Mouse (Mus musculus) limb, embryonic 11.5 days (tissue): ENCODE results near the gene Ctsk. TPM values are rescaled to one million over a fixed set of nuclear protein-coding genes. Genes with fewer than 3 reads are reported as not detected.
A peak's percentile ranks its signal among the peaks of the same experiment; 100 is the strongest.

Experiments
- ATAC-seq: fragments of 200-750 bp; cut with Nextera tagmentation; 2 replicates; pipeline ENCODE4 v1.8.0; 2017; ENCODE audit warnings: low read depth; ENCODE audit not compliant: insufficient number of reproducible peaks, low FRiP score, low TSS enrichment
- DNase-seq: peaks from one replicate; pipeline ENCODE4 v3.0.0-alpha.2; 2015; ENCODE audit warnings: low spot score
- H3K27ac ChIP-seq: fragments of 300-500 bp; sonication (generic); replicated peaks from 2 replicates; pipeline ENCODE4 v1.5.1; 2014; ENCODE audit warnings: low read depth, mild to moderate bottlenecking, low read length
- H3K27me3 ChIP-seq: fragments of 300-500 bp; sonication (generic); 2 replicates; pipeline ENCODE4 v1.6.1; 2014; ENCODE audit warnings: mild to moderate bottlenecking, low read length, mixed read lengths; ENCODE audit not compliant: control insufficient read depth, insufficient read depth
- H3K36me3 ChIP-seq: fragments of 300-500 bp; sonication (generic); 2 replicates; pipeline ENCODE4 v1.6.1; 2014; ENCODE audit warnings: mild to moderate bottlenecking, low read length, moderate library complexity, mixed read lengths; ENCODE audit not compliant: control insufficient read depth, insufficient read depth
- H3K4me1 ChIP-seq: fragments of 300-500 bp; sonication (generic); 2 replicates; pipeline ENCODE4 v1.6.1; 2014; ENCODE audit warnings: low read length, mixed read lengths; ENCODE audit not compliant: control insufficient read depth, insufficient read depth
- H3K4me2 ChIP-seq: fragments of 300-500 bp; sonication (generic); 2 replicates; pipeline ENCODE4 v1.6.1; 2014; ENCODE audit warnings: low read depth, mild to moderate bottlenecking, moderate library complexity; ENCODE audit not compliant: severe bottlenecking
- H3K4me3 ChIP-seq: fragments of 300-500 bp; sonication (generic); 2 replicates; pipeline ENCODE4 v1.5.1; 2014; ENCODE audit warnings: low read depth, low read length
- H3K9ac ChIP-seq: fragments of 300-500 bp; sonication (generic); 2 replicates; pipeline ENCODE4 v1.6.1; 2014; ENCODE audit warnings: mild to moderate bottlenecking, low read length
- H3K9me3 ChIP-seq: fragments of 300-500 bp; sonication (generic); 2 replicates; pipeline ENCODE4 v1.6.1; 2016; ENCODE audit warnings: low read length; ENCODE audit not compliant: control insufficient read depth
- WGBS: fragments of 180-500 bp; shearing (Covaris S2); extraction: QIAGEN DNeasy Blood & Tissue Kit; methylation state at CpG from one replicate; pipeline ENCODE4 v1.1.7; 2014; 5-methylcytosine and 5-hydroxymethylcytosine counted together
- polyA plus RNA-seq: library from polyadenylated mRNA; unstranded; fragments of >200 nt; fragmentation: Nextera tagmentation; extraction: Ambion mirVana; gene quantifications from 2 replicates; pipeline ENCODE4 v1.2.1, GENCODE M21; 2014

The Ctsk gene
- polyA plus RNA-seq, 1 experiment from 2014 or later, result 4.2 TPM

- Histone ChIP-seq H3K4me1 (no peaks in the 10 kb centered on the region), H3K9me3 (no peaks in the 10 kb centered on the region), H3K36me3 (peaks cover 14% of the 10 kb centered on the region), H3K27me3 (no peaks in the 10 kb centered on the region), H3K9ac (no peak overlapping the region), H3K27ac (no peak overlapping the region), H3K4me3 (no peak overlapping the region), H3K4me2 (no peak overlapping the region)
- DNase-seq (no peak), ATAC-seq (no peak)
- WGBS, result 81% methylated on average over 3 of the region's 3 CpGs
These were observed 10.4 kb upstream of the Ctsk start for GRCm38 (mm10) chr3:95488679-95489078.

DNA sequence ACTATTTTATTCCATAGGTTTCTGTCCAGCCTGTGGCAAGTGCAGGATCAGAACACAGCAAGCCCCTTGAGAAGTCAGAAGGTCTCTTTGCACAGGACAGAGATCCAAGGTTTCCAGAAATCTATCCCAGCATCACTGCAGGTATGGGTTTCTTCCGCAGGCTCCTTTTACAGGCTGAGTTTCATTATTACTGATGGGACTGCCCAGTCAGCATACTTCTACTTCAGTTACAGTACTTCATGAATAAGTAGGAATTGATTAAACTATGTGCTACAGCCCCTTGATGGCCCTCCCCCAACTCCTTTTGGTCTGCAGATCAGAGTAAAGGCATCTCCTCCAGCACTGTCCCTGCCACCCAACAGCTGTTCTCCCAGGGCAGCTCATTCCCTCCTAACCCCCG, 8.8 kb upstream of the Ctsk start:
- Histone ChIP-seq H3K9ac (no peak overlapping the region), H3K27ac (no peak overlapping the region), H3K9me3 (no peaks in the 10 kb centered on the region), H3K27me3 (no peaks in the 10 kb centered on the region), H3K4me3 (no peak overlapping the region), H3K4me2 (no peak overlapping the region), H3K36me3 (peaks cover 19% of the 10 kb centered on the region), H3K4me1 (no peaks in the 10 kb centered on the region)
- 95% methylated on average over 2 of the region's 2 CpGs for WGBS
- DNase-seq, result no peak
- no peak for ATAC-seq

- Histone ChIP-seq H3K4me3 (no peak overlapping the region), H3K9me3 (no peaks in the 10 kb centered on the region), H3K9ac (no peak overlapping the region), H3K27me3 (no peaks in the 10 kb centered on the region), H3K36me3 (peaks cover 21% of the 10 kb centered on the region), H3K4me2 (no peak overlapping the region), H3K27ac (no peak overlapping the region; the same call in 1 of the 2 replicates), H3K4me1 (no peaks in the 10 kb centered on the region)
- ATAC-seq, result 0 out of 2 replicates have a peak, but pooled peaks have one; percentile 26
- DNase-seq, result peak; percentile 82
- WGBS, result 37% methylated on average over 6 of the region's 6 CpGs
These were observed 4.7 kb upstream of the Ctsk start for GRCm38 (mm10) chr3:95494342-95494741.

GRCm38 (mm10) chr3:95498229-95498628, 827 bp upstream of the Ctsk start:
- no peak overlapping the region for H3K9ac ChIP-seq
- H3K27ac ChIP-seq, result no peak overlapping the region
- WGBS, result 87% methylated on average over 2 of the region's 2 CpGs

DNA sequence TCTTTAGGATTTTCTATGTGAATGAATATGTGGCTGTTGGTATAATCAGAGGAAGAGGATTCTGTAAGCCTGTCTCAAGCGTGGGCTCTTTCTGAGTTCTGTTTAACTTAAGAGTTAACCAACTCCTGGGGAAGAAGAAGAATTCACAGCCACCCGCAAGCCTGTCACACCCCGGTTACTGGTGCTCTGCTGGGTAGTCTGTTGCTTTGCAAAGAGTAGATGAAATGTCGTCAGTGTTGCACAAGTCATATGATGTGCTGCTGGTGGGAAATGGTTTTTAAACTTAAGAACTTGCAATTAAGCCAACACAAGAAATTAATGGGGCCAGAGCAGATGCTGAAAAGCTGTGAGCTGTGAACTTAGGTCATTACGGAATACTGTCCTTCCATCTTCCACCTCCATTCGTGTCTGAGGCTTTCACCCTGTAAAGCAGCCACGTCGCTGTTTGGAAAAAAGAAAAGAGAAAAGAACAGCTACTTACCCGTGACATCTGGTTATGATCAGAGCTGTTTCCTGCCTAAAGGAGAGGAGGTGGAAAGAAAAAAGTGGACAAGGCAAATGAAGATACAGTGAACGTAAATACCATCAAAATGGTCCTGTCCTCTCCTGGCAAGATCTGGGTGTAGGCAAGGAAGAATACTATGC, 562 bp downstream of the Ctsk start:
- Histone ChIP-seq H3K9ac (no peak overlapping the region), H3K4me3 (peak overlapping the region; percentile 12; the same call in 1 of the 2 replicates), H3K4me1 (no peaks in the 10 kb centered on the region; the same call in 1 of the 2 replicates), H3K27me3 (no peaks in the 10 kb centered on the region), H3K36me3 (peaks cover 5% of the 10 kb centered on the region; the same call in 1 of the 2 replicates), H3K4me2 (peak overlapping the region; percentile 46), H3K9me3 (no peaks in the 10 kb centered on the region), H3K27ac (peak overlapping the region; percentile 59)
- peak; percentile 26; the same call in 1 of the 2 replicates for ATAC-seq
- peak; percentile 38 for DNase-seq
- 14% methylated on average over 10 of the region's 10 CpGs for WGBS

More at GRCm38 (mm10) chr3:95498229-95498628, 827 bp upstream of the Ctsk start:
- Histone ChIP-seq H3K4me2 (no peak overlapping the region), H3K4me3 (no peak overlapping the region), H3K27me3 (no peaks in the 10 kb centered on the region), H3K9me3 (no peaks in the 10 kb centered on the region), H3K36me3 (peaks cover 10% of the 10 kb centered on the region; the same call in 1 of the 2 replicates), H3K4me1 (no peaks in the 10 kb centered on the region; the same call in 1 of the 2 replicates)
- no peak for DNase-seq
- ATAC-seq, result no peak

DNA sequence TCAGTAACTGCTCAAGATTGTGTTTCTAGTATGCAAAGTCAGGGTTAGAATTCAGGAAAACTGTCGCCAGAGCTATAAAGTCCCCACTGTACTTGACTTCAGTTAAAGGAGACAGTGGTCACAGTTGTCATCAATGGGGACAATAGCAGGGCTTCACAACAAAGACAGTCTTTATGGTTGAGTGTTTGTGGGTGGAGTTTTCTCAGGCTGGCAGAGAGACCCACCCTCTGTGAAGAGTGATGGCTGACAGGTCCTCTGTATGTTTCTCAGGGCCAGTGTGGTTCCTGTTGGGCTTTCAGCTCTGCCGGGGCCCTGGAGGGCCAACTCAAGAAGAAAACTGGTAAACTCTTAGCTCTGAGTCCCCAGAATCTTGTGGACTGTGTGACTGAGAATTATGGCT, 3.3 kb downstream of the Ctsk start:
- Histone ChIP-seq H3K9ac (no peak overlapping the region), H3K36me3 (no peaks in the 10 kb centered on the region), H3K4me3 (no peak overlapping the region), H3K27ac (no peak overlapping the region), H3K27me3 (no peaks in the 10 kb centered on the region), H3K4me1 (no peaks in the 10 kb centered on the region; the same call in 1 of the 2 replicates), H3K4me2 (no peak overlapping the region), H3K9me3 (no peaks in the 10 kb centered on the region)
- DNase-seq (no peak), ATAC-seq (no peak)
- 79% methylated on average over 2 of the region's 2 CpGs for WGBS

- no peaks in the 10 kb centered on the region for H3K27me3 ChIP-seq
- no peaks in the 10 kb centered on the region for H3K9me3 ChIP-seq
- no peak overlapping the region for H3K27ac ChIP-seq
- no peaks in the 10 kb centered on the region for H3K4me1 ChIP-seq
- H3K9ac ChIP-seq, result no peak overlapping the region
- no peaks in the 10 kb centered on the region for H3K36me3 ChIP-seq
- WGBS, result 70% methylated on average over 6 of the region's 6 CpGs
- no peak for DNase-seq
- H3K4me3 ChIP-seq, result no peak overlapping the region
- no peak overlapping the region for H3K4me2 ChIP-seq
- no peak for ATAC-seq
These were observed 10.3 kb downstream of the Ctsk start for GRCm38 (mm10) chr3:95509348-95509747.

DNA sequence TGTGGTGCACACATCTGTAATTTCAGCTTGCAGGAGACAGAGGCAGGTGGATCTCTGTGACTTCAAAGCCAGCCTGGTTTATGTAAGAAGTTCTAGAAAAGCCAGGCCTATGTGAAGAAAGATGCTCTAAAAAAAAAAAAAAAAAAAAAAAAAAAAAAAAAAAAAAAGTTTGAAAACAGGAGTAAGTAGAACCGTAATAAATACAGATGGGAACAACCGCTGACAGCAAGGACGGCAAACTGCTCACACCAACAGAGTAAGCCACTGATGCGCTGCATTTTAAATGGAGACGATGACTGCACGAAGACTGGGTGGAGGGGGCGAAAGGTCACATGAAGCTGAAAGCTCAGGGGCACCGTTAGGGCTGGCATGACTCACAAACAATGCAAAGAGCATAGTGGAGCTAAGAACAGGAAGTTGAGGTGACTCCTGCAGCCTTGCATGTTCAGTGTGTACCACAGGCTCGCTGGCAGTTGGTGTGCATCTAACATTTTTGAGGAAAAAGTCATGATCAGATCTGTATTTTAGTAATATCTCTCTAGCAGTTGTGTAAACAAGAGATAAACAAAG, 12.6 kb downstream of the Ctsk start:
- 79% methylated on average over 9 of the region's 9 CpGs for WGBS
- Histone ChIP-seq H3K4me3 (no peak overlapping the region), H3K36me3 (no peaks in the 10 kb centered on the region), H3K4me2 (no peak overlapping the region), H3K4me1 (no peaks in the 10 kb centered on the region), H3K27ac (no peak overlapping the region), H3K9me3 (no peaks in the 10 kb centered on the region), H3K9ac (no peak overlapping the region), H3K27me3 (no peaks in the 10 kb centered on the region)
- ATAC-seq (no peak), DNase-seq (no peak)
